Mouse (Mus musculus) hindbrain, embryonic 11.5 days (tissue): ENCODE results near the gene Ephb1. TPM values are rescaled to one million over a fixed set of nuclear protein-coding genes. Genes with fewer than 3 reads are reported as not detected.

Experiments
- ATAC-seq: fragments of 200-750 bp; cut with Nextera tagmentation; 2 replicates; pipeline ENCODE4 v1.8.0; 2017; ENCODE audit warnings: mild to moderate bottlenecking, moderate TSS enrichment, moderate library complexity; ENCODE audit not compliant: low FRiP score
- DNase-seq: peaks from one replicate; pipeline ENCODE4 v3.0.0-alpha.2; 2015; ENCODE audit warnings: low spot score
- H3K27ac ChIP-seq: fragments of 300-500 bp; sonication (generic); 2 replicates; pipeline ENCODE4 v1.5.1; 2014; ENCODE audit warnings: mild to moderate bottlenecking, low read depth, low read length
- H3K27me3 ChIP-seq: fragments of 300-500 bp; sonication (generic); 2 replicates; pipeline ENCODE4 v1.6.1; 2014; ENCODE audit warnings: mild to moderate bottlenecking, low read length, moderate library complexity, mixed read lengths; ENCODE audit not compliant: control insufficient read depth, insufficient read depth
- H3K36me3 ChIP-seq: fragments of 300-500 bp; sonication (generic); 2 replicates; pipeline ENCODE4 v1.6.1; 2014; ENCODE audit warnings: mild to moderate bottlenecking, low read length, moderate library complexity, mixed read lengths; ENCODE audit not compliant: control insufficient read depth, insufficient read depth
- H3K4me1 ChIP-seq: fragments of 300-500 bp; sonication (generic); replicated peaks from 2 replicates; pipeline ENCODE4 v1.6.1; 2014; ENCODE audit warnings: low read length, mixed read lengths; ENCODE audit not compliant: control insufficient read depth, insufficient read depth
- H3K4me2 ChIP-seq: fragments of 300-500 bp; sonication (generic); replicated peaks from 2 replicates; pipeline ENCODE4 v1.6.1; 2014; ENCODE audit warnings: mild to moderate bottlenecking, low read depth, low read length
- H3K4me3 ChIP-seq: fragments of 300-500 bp; sonication (generic); 2 replicates; pipeline ENCODE4 v1.5.1; 2014; ENCODE audit warnings: low read depth, low read length
- H3K9ac ChIP-seq: fragments of 300-500 bp; sonication (generic); 2 replicates; pipeline ENCODE4 v1.6.1; 2014; ENCODE audit warnings: low read depth, low read length
- H3K9me3 ChIP-seq: fragments of 300-500 bp; sonication (generic); 2 replicates; pipeline ENCODE4 v1.6.1; 2016; ENCODE audit warnings: low read length; ENCODE audit not compliant: control insufficient read depth
- WGBS: fragments of 180-500 bp; shearing (Covaris S2); extraction: QIAGEN DNeasy Blood & Tissue Kit; methylation state at CpG from one replicate; pipeline ENCODE4 v1.1.7; 2014; 5-methylcytosine and 5-hydroxymethylcytosine counted together
- polyA plus RNA-seq: library from polyadenylated mRNA; unstranded; fragments of >200 nt; fragmentation: Nextera tagmentation; extraction: Ambion mirVana; gene quantifications from 2 replicates; pipeline ENCODE4 v1.2.1, GENCODE M21; 2014

Gene Ephb1
- polyA plus RNA-seq, 1 experiment from 2014 or later, result 18.3 TPM

DNA sequence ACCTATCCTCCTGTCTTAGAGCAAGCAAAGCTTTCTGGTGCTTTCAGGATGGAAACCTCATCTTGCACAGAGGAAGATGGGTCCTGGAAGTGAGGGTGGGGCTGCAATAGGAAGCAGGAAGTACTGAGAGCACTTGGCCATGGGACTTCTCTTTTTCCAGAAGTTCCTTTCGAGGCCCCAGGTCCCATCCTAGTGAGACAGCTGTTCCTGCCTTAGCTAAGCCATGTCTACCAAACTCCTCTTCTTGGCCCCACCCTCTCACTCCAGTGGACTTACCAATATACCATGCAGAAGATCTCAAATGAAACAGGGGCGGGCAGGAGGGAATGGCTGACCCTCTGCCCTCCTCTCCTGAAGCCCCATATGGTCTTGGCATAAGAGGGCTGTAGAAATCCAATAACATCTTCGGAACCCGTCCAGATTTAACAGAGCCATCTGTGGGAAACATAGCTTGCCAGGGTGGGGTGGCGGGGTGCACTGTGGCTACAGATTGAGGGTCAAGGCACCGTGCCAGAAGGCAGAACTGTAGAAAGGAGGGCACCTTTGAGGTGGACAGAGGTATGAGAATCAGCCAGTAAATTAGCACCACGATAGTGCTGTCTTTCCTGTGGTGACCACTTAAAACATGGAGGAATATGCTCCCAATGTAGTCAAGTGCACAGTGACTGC is 48.9 kb downstream of the Ephb1 start:
- no peaks in the 10 kb centered on the region for H3K4me1 ChIP-seq
- H3K9me3 ChIP-seq, result no peaks in the 10 kb centered on the region
- WGBS, result 90% methylated on average over 7 of the region's 7 CpGs
- no peak overlapping the region for H3K27ac ChIP-seq
- no peaks in the 10 kb centered on the region for H3K36me3 ChIP-seq
- no peak for ATAC-seq
- no peak for DNase-seq
- no peak overlapping the region for H3K9ac ChIP-seq
- H3K4me3 ChIP-seq, result no peak overlapping the region
- no peak overlapping the region for H3K4me2 ChIP-seq
- H3K27me3 ChIP-seq, result 0 out of 2 replicates have a peak, but pooled peaks cover 2% of the 10 kb centered on the region

DNA sequence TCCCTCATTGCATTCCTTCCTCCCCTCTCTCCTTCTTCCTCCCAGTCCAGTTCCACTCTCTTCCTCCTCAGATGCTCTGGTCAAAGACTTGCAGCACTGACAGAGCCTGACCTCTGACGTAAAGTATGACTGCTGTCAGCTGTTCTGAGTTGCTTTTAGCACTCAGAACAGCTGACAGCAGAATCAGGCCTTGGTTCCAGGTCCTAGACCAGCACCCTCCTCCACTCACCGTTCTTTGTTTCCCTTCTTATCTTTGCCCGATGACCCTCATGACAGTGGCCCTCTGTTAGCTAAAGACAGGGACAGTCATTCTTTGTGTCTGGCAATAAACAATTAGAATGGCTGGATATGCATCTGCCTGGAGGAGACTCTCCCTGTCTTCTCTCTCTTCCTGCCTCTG is 49.7 kb downstream of the Ephb1 start:
- no peak overlapping the region for H3K4me2 ChIP-seq
- ATAC-seq (no peak), DNase-seq (no peak)
- no peak overlapping the region for H3K27ac ChIP-seq
- 0 out of 2 replicates have a peak, but pooled peaks cover 2% of the 10 kb centered on the region for H3K27me3 ChIP-seq
- H3K4me1 ChIP-seq, result no peaks in the 10 kb centered on the region
- H3K9ac ChIP-seq, result no peak overlapping the region
- WGBS, result 39% methylated on average over 3 of the region's 3 CpGs
- no peaks in the 10 kb centered on the region for H3K9me3 ChIP-seq
- H3K36me3 ChIP-seq, result no peaks in the 10 kb centered on the region
- H3K4me3 ChIP-seq, result no peak overlapping the region

DNA sequence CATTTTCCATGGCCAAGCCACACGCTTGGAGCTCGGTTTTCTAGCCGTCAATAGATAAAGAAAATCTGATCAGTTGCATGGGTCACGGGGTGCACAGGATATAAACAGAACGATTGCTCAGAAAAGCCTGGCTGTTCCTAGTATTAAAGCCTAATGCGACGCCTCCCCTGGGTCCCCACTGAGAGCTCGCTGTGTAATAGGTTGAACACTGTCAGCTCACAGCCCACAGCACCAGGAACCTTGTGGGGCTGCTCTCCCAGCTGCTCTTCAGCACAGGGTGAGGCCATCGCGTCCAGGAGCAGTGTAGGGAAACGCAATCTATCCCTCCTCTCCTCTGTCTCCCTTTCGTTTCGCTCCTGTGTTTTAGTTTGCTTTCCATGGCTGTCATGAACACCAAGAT is 50.6 kb downstream of the Ephb1 start:
- ATAC-seq, result no peak
- no peaks in the 10 kb centered on the region for H3K36me3 ChIP-seq
- WGBS, result 65% methylated on average over 13 of the region's 13 CpGs
- H3K4me1 ChIP-seq, result no peaks in the 10 kb centered on the region
- 0 out of 2 replicates have a peak, but pooled peaks cover 2% of the 10 kb centered on the region for H3K27me3 ChIP-seq
- no peak overlapping the region for H3K27ac ChIP-seq
- no peak overlapping the region for H3K9ac ChIP-seq
- no peak for DNase-seq
- H3K9me3 ChIP-seq, result no peaks in the 10 kb centered on the region
- no peak overlapping the region for H3K4me2 ChIP-seq
- H3K4me3 ChIP-seq, result no peak overlapping the region

DNA sequence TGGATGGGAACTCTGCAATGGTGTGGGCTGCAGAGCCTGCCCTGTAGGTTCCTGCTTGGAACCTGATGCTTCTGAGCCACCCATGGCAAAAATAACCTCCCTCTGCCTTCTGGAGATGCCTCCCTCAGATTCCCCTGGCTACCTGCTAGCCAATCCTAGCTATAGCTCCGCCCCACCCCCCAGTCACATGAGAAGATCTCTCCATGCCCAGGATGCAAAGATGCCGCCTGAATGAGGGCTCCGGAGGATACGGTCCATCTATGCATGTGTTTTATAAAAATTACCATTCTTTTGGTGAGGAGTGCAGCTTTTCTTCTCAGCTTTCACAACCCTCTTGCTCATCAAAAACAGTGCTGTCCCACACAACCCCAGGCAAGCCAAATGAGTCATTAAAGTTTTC is 53.5 kb downstream of the Ephb1 start:
- no peak for DNase-seq
- no peak overlapping the region for H3K4me3 ChIP-seq
- WGBS, result 86% methylated on average over 4 of the region's 4 CpGs
- 0 out of 2 replicates have a peak, but pooled peaks cover 2% of the 10 kb centered on the region for H3K27me3 ChIP-seq
- H3K36me3 ChIP-seq, result no peaks in the 10 kb centered on the region
- H3K9ac ChIP-seq, result no peak overlapping the region
- no peak for ATAC-seq
- no peak overlapping the region for H3K4me2 ChIP-seq
- no peaks in the 10 kb centered on the region for H3K9me3 ChIP-seq
- H3K4me1 ChIP-seq, result no peaks in the 10 kb centered on the region
- no peak overlapping the region for H3K27ac ChIP-seq

DNA sequence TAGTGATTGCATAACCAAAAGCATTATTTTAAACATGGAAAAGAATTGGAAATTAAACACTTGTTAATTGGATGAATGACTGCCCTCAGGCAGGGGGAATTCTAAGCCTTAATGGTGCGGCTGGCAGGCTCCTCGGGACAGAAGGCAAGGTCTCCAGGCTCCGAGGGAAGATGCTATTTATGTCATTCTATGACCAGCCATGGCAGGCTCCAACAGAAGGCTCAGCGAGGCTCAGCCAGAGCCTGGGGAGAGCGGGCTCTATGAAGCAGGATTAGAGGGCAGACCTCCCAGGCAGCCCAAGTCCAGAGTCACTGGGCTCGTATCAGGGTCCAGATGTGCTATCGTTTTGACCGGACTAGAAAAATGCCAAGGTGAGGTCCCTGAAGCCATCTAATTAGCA is 55.8 kb downstream of the Ephb1 start:
- H3K9me3 ChIP-seq, result no peaks in the 10 kb centered on the region
- H3K36me3 ChIP-seq, result no peaks in the 10 kb centered on the region
- H3K4me1 ChIP-seq, result no peaks in the 10 kb centered on the region
- H3K27ac ChIP-seq, result no peak overlapping the region
- 62% methylated on average over 8 of the region's 8 CpGs for WGBS
- no peaks in the 10 kb centered on the region for H3K27me3 ChIP-seq
- no peak overlapping the region for H3K4me2 ChIP-seq
- no peak overlapping the region for H3K4me3 ChIP-seq
- DNase-seq (no peak), ATAC-seq (no peak)
- no peak overlapping the region for H3K9ac ChIP-seq

DNA sequence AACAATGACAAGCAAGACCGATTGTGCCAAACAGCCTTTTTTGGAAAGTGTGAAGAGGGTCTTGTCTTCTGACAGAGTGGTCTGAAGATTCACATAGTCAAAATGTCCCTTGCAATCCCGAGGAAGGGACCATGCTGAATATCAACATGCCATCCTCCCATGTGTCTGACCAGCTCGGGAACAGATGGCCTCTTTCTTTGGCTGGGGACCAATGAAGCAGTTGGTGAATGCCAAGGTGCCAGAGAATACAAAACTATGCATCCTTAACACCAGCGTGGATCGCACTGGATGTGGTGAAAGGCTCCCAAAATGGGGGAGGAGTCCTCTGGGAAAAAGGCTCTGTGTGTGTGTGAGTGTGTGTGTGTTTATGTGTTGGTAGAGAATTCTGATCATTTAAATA is 56.5 kb downstream of the Ephb1 start:
- Histone ChIP-seq H3K4me2 (no peak overlapping the region), H3K9me3 (no peaks in the 10 kb centered on the region), H3K4me1 (no peaks in the 10 kb centered on the region), H3K27ac (no peak overlapping the region), H3K9ac (no peak overlapping the region), H3K4me3 (no peak overlapping the region), H3K36me3 (no peaks in the 10 kb centered on the region), H3K27me3 (no peaks in the 10 kb centered on the region)
- ATAC-seq, result no peak
- DNase-seq, result no peak
- WGBS, result 85% methylated on average over 5 of the region's 5 CpGs

DNA sequence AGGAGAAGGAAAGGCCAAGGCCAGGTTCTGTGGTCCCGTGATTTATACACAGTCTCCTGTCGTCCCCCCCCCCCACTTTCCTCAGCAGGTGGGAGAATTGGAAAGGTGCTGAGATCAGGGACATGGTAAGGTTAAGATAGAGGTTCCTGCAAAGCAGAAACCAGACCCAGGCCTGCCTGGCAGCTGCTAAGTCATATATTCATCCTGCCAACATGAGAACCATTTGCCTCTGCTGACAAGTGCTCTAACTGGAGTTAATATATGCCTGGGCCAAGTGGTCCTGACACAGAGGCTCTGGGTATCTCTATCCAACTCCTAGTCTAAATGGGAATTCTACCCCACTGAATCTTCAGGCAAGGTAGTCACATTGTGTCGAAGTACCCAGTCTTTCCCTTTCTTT is 57.3 kb downstream of the Ephb1 start:
- H3K9me3 ChIP-seq, result no peaks in the 10 kb centered on the region
- no peak overlapping the region for H3K9ac ChIP-seq
- no peak overlapping the region for H3K27ac ChIP-seq
- ATAC-seq (no peak), DNase-seq (no peak)
- no peaks in the 10 kb centered on the region for H3K27me3 ChIP-seq
- H3K4me2 ChIP-seq, result no peak overlapping the region
- no peaks in the 10 kb centered on the region for H3K36me3 ChIP-seq
- no peak overlapping the region for H3K4me3 ChIP-seq
- no peaks in the 10 kb centered on the region for H3K4me1 ChIP-seq
- 76% methylated on average over 3 of the region's 3 CpGs for WGBS

DNA sequence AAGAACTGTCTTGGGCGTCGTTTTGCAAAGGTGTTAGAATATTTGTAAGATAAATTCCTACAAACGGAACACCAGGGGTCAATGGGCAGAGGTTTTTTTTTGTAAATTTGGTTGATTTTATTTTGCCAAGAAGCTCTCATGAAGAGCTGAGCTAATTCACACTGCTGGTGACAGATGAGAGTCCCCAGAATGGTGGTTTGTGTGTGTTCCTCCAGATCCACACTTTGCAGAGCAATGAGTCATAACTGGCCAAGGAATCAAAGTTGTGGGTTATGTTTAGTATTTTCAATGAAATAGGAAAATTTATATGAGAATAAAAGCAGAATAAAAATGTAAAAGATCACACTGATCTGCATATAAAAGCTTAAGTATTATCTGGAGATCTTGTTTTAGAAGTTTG is 60.9 kb downstream of the Ephb1 start:
- H3K4me1 ChIP-seq, result no peaks in the 10 kb centered on the region
- H3K27me3 ChIP-seq, result no peaks in the 10 kb centered on the region
- H3K4me3 ChIP-seq, result no peak overlapping the region
- WGBS, result 93% methylated on average over 3 of the region's 3 CpGs
- no peak overlapping the region for H3K27ac ChIP-seq
- no peak overlapping the region for H3K4me2 ChIP-seq
- no peaks in the 10 kb centered on the region for H3K9me3 ChIP-seq
- ATAC-seq, result no peak
- no peak for DNase-seq
- no peaks in the 10 kb centered on the region for H3K36me3 ChIP-seq
- H3K9ac ChIP-seq, result no peak overlapping the region

DNA sequence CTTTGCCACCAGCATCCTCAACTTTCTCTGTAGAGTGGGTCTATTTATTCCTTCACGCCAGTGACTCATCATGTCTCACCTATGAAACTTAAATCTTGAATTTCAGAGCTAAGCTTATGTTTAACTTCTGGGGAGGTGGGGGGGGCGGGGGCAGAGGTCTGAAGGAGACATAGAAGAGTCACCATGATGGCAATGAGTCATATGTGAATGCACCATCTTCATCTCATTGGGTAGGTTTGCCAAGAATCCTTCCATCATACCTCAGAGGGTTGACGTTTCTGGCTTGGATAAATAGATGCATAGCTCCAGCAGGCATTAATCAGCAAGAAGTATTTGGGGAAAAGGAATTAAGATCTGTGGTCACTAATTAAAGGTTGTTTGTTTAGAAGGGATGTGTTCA is 63.3 kb downstream of the Ephb1 start:
- H3K4me2 ChIP-seq, result no peak overlapping the region
- DNase-seq, result no peak
- no peak overlapping the region for H3K9ac ChIP-seq
- H3K9me3 ChIP-seq, result no peaks in the 10 kb centered on the region
- no peaks in the 10 kb centered on the region for H3K4me1 ChIP-seq
- H3K27me3 ChIP-seq, result no peaks in the 10 kb centered on the region
- H3K4me3 ChIP-seq, result no peak overlapping the region
- H3K36me3 ChIP-seq, result no peaks in the 10 kb centered on the region
- no peak overlapping the region for H3K27ac ChIP-seq
- 81% methylated on average over 3 of the region's 3 CpGs for WGBS
- ATAC-seq, result no peak
